Mouse (Mus musculus): ENCODE data around the gene Lrrc4.

Gene Lrrc4

DNA sequence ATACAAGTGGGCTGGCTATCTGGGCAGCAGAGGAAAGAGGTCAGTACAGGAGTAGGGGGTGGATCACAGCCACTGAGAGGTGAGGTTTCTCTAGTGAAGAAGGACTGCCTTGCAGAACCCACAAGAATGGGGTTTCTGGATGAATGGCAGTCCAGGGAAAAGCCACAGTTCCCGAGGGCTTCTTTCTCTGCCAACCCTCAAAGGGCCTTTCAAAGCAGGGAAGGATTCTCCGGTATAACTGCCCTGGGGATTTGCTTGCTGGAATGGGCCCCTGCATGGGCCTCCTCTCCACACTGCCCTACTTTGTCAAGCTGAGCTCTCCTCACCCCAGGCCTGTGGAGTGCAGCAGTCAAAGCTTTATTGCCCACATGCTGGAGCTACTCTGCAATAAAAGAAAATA, 22.1 kb upstream of the Lrrc4 start:
- DNase-seq, result no peak

DNA sequence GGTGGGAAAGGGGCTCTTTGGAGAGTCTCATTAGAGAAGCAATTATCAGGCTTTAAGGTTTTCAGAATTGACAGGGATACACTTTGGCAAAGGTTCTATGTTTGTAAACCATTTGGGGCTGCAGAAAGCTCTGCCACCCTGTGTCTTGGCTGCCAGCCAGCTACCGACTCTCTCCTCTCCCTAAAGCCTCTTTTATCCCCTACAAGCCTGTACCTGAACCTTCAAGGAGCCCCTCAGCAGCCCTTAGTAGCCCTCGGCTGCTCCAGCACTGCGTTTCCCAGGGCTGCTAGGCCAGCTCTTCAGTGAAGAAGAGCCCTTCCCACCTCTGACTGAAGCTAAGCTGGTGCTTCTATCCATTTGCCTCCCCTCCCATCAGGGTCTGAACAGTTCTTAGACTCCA, 21.6 kb upstream of the Lrrc4 start:
- DNase-seq, result no peak

DNA sequence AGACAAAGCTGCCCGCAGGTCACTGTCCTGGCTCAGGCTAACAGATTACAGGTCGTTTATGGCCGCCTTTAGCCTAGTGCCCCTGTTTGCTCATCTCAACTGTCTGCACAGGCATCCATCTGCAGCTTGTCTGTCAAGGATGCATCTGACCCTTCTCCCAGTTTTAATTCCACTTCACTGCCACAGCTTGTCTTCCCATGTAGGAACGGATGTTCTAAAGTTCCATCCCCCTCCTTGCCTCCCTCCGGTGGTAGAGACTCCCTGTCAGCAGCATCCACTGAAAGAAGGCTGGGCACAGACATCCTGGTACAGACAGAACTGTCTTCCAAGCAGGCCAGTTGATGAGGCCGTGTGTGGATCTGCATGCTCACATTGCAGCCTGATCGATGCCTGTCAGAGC, 20.8 kb upstream of the Lrrc4 start:
- no peak for DNase-seq

DNA sequence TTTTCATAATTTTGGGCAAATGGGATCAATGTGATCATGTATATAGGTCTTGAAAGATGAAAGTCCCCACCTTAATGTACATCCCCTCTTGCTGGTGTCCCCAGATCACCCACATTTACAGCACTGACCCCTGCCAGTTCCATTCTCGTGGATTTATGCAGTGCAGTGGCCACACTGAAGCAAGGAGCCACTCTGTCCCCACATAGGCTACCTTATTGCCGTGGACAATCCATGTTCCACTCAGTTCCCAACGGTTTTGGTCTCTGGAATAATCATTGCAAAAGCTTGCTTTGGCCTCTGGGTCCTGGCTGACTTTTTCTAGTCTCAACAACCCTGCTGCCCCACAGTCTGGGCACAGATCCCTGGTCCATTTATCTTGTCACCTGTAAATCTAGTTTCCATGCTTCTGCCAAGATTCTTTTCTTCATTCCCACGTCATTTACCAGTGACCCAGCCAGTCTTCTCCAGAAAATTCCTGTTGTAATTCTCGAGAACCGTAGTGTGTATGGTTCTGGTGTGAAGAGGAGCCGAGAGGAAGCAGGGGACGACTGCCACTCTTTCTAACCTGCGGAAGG, 18.9 kb upstream of the Lrrc4 start:
- no peak for DNase-seq

DNA sequence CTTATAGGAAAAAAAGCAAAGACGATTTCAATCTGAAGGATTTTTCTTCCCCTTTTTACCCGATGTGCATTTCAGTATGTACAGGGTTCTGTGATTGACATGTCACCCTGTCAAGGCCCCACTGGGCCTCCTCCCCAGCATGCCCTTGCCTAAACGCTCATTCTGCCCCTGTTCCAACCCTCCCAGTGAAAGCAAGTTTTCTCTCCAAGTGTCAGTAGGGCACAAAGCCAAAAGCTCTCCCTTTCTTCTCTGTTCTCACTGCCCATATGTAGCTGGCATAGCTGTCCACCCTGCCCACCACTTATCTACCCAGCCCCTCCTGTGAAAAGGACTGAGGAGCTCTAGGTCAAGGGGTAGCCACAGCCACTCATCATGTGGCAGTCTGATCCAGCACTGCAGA, 17.8 kb upstream of the Lrrc4 start:
- no peak for DNase-seq

DNA sequence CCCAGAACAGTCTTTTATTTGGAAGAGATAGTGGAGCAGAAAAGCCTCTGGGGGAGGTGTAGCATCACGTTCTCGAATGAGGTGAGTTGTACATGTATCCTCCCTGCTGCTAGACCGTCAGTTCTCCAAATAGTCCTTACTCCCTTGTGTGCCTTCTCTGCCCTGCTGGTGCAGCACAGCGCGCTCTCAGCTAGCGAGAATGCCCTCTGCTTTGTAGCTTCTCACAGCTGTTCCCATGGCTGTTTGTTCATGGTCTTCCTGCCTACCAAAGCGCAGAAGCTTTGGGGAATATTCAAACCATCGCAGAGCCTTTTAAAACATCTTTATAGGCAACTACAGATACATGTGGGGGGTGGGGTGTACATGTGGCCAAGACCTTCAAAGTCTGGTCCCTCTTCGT, 17.3 kb upstream of the Lrrc4 start:
- DNase-seq, result no peak

DNA sequence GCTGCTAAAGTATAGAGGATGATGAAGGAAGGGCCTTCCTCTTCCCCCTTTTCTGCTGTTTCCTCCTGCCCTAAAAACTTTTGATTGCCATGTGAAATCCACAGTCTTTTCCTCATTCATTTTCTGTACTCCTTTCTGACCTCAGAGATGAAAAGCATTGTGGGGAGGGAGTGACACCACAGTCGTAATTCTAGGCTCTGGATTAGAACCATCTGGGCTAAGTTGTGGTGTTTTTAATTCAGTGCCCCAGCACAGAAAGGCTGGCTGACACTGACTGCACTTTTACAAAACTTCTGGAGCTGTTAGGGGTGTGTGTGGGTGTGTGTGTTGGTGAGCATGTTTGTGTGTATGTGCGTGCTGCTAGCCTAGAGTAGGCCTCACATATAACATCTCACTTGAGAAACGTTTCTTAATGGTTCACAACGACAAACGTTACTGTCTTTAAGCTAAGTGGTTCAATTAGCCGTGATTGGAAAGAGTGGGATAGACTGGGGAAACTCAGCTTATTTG, 16.8 kb upstream of the Lrrc4 start:
- no peak for DNase-seq

DNA sequence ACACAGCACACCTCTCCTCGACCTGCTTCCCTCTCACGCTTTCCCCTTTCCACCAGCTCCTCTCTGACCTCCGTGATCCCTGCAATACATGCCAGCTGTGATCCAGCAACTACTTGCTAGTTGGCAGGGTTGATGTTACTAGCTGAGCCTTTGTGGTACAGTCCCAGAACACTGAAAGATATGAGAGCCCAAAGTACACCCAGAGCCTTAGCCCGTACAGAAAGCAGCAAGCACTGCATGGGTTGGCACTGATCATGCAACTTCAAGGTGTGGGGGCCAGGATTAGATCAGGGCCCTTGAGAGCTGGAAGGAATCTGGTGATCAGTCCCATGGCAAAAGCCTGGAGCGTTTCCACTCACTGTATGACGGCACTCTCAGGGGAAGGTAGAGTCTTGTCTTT, 16.1 kb upstream of the Lrrc4 start:
- DNase-seq, result no peak

DNA sequence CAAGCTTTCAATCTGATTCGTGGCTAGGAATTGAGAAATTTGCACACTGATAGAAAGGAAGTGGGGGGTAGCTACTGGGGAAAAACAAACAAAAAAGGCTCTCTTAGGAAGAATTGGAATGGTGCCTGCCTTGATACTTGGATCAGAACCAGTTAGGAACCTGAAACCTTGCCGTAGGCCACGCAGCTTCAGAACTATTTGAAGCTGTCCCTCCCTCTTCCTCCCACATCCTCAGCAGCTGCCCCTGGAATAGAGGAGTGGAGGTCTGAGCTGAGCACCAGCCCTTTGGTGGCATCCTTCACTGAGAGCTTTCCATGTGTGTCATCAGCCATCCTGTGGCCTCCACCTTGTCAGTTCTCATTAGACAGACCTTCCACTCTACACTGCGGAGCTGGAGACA, 14.1 kb upstream of the Lrrc4 start:
- no peak for DNase-seq

DNA sequence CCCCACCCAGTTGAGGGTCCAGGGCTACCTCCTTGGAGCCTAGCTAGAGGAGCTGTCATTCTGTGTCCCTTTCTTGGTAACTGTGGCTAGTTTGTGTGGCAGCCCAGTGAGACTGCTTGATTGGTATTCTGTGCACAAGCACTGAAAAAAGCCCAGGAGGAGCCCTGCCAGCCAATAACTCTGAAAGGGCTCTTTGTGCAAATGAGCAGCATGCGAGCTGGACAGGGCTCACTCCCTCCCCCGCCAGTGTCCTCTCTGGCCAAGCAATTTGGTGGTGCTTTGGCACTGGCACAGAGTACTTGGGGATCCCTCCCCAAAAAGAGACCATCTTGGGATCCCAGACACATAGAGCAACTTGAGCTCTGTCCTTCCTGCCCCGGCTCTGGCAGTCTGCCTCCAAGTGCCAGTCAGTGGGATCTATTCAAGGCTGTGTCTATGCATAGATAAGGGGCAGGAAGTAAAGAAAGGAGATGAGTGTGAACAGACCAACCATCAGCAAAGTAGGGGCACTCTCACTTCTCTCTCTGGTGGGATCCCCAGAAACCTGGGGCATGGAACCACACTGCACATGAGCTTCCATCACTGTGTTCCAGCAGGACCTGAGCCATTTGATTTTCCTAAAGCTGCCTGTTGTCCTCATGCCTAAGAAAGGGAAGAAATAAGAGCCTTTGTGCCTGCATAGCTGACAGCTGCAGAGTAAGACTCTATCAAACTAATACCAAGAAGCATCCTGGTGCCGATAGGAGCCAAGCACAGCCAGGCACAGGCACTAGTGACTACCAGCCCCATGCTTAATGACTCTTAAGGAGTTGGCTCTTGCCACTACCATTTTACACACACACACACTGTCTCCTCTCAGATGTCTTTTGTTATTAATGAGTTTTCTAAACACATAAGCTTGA, 11.1 kb upstream of the Lrrc4 start:
- no peak for DNase-seq

DNA sequence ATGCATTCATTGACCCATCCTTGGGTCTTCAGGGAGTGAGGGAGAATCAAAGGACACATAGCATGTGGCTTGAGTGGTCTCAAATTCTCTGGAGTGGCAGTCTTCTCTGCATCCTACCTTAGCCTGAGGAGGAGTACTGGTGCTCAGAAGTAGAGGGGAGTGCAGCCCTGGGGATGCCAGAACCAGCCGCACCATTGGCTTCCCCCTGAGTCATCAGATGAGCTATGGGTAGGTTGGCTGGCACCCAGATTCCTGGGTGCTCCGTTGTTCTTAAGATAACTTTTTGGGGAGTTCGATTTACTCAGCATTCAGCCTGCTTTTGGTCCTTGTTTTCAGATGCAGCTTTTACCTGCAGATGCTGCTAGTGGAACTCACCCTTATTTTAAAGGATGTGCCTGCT, 10.0 kb upstream of the Lrrc4 start:
- DNase-seq, result no peak

DNA sequence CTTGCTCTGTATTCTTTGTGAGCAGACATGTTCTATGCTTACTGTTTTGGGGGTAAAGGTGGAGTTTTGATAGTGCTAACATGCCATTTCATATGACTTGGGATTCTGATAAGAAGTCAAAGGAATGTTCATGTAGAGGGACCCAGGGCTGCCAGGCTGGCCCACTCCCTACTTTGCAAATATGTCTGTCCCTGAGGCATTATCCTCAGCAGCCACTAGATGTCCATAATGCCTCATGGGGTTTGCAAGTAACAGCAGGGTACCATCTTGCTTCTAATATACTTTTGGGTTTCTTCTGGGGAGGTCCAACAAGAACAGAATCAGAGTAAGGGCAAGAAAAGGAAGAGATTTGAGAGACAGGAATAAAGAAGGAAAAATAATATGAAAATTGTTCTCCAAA, 5.1 kb upstream of the Lrrc4 start:
- DNase-seq, result no peak

DNA sequence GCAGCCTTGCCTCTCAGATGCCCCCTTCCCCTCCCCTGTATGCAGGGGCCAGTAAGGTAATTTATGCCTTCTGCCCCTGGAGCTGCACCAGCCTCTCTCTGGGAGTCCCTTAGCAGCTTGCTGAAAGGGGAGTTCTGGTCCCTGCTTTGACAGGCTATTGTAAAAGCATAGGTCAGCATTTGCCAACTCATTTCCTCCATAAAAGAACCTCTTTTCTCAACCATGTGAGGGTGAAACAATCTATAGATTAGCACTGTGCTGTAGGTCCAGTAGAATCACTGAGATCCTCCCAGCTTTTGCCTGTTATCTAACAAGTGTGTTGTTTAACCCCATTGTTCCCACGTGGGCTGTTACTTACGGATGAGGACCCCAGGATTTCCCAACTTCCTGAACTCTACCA, 2.5 kb upstream of the Lrrc4 start:
- DNase-seq, result no peak

DNA sequence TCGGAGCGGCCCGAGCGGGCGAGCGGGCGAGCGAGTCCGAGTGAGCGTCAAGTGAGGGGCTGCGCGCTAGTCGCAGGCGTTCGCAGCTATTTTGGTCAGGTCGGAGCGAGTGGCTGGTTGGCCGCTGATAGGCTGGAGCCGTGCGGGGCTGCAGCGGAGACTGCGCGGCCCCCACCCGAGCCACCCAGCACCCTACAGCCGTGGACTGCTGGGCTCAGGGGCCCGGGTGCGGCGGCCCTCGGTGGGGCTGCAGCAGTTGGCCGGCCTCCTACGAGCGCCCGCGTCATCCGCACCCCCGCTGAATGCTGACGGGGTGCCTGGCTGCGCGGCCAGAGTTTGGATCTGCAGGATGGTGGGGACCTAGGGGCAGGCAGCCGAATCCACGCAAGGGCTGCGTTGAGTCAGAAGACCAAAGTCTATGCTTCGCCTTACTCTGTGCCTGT, 1.9 kb upstream of the Lrrc4 start:
- DNase-seq, result no peak

DNA sequence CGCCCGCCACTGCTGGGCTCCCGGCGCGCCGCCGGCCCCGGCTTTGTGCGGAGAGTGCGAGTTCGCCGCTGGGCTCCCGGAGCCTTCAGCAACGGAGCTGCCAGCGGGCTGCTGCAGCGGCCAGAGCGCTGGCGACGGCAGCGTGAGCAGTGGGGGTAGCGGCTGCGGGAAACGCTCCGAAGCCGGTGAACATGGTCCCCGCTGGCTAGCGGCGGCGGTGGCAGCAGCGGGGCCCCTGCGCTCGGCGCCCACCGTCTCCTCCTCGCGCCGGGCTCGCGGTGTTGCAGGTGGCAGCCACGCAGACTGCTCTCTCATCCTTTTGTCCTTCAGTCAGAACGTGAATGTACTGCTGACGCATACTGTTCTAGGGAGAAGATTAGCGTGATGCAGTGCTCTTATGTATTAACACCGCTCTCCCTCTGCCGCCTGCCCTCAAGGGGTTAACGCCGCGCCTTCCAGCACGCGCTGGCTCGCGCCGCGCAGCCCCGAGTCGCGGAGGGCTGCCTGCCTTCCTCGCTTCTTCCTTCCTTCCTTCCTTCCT, 1.3 kb upstream of the Lrrc4 start:
- no peak for DNase-seq

DNA sequence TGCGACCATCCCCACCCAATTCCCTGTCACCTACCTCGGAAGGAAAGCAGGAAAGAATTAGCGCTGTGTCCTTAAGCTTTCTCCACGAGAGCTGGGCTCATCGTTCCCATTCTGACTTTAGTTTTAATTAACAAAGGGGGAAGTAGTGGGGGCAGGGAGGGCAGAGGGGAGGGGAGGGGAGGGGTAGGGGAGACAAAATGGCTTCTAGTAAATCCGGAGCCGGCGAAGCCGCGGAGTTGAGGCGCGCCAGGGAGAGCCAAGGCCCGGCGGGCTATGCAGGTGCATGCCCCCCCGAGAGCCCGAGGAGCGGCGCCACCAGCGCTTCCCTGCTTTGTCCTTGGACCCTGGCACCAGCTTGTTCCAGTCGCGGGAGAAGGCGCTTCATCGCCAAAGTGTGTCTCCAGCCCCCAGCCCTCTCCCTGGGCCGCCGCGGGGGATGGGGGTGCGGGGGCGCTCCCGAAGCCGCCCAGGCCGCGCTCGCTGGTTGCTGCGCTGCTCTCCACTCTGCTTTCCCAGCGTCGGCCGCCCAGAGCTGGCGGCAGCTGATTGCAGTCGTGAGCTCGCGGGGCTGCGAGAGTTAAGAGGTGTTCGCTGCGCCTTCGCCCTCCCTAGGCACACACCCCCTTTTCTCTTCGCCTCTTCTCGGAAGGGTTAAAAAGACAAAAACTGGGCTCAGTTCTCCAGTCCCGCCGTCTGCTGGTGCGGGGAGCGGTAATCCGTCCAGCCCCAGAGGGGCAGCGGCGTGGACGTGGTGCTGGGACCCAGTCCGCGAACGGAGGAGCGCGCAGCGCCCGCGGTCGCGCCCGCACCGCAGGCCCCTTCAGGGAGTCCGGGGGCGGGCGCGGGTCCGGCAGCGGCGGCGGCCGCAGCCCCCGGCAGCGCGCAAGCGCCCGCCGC, 555 bp upstream of the Lrrc4 start:
- no peak for DNase-seq

DNA sequence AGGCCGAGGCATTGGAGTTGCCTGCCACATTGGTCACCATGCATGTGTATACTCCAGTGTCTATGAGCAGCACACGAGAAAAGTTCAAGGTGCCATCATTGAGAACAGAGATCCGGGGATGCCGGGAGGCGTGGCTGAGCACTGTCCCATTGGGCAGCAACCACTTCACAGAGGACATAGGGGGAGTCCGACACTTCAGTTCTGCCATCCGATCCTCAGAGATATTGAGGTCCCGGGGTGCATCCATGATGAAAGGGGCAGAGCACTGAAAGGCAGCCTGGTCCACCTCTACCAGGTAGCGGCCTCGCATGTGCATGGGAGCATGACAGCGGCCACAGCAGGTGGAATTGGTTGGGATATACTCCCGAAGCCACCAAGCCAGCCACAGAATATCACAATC, 1.2 kb downstream of the Lrrc4 start:
- no peak for DNase-seq

DNA sequence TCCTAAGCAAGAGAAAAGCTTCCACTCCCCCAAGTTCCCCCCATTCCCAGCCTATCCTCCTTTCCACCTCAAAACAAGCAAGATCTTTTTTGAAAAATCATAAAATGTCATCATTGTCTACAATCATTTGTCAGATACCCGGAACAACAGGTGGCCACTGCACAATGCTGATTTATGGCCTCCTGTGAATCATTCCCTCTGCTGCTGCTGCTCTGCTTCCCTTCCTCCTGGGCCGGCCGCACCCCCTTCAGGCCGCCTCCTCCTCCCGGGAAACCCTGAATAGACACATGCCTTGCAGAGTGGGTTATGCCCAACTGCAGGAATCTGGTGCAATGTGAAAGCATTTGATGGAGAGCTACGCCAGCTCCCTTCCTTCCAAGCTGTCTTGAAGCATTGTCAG, 3.0 kb downstream of the Lrrc4 start:
- no peak for DNase-seq

DNA sequence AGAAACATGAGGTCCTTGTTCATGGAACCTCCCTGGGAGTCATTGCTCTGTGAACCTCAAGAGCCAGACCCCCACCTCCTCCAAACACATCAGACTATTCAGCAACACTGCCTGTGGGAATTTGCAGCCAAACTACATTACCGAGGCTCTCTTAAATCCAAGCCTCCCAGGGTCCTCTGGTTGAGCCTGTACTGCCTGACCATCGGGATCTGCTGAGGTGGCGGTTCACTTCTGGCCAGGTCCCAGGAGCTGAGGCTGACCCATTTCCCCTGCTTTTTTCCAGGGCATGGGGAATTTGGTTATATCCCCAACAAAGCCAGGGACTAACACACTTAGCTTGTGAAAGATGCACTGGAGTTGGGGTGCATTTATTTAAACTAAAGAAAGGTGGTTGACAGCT, 4.0 kb downstream of the Lrrc4 start:
- no peak for DNase-seq

DNA sequence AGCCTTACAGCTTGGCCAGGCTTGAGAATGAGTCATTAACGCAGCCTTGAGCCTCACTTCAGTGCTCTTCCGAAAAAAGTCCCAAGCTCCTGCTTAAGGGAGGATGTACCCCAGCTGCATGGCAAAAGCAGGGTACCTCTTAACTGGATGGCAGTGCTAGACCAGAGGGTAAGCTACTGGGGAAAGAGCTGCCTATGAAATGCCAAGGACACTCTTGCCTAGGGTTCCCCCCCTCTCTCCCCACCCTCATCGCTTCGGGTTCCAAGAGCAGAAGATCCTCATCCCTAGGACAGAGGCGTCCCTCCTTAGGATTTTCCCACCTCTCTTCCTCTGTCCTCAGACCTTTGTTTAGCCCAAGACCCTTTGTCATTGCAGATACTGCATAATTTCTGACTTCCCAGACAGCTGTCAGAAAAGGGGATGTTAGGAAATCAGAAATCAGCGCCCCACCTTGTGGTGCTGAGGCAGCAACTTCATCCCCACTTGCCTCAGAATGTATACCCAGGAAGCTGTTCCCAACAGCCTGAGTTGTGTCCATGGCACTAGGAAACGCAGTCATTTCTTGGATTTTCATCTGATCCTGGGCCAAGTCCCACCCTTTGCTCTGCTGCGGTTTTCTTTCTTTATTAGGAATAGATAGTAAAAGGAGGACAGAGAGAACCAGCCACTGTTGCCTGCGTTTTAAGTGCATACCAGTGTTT, 4.7 kb downstream of the Lrrc4 start:
- no peak for DNase-seq

DNA sequence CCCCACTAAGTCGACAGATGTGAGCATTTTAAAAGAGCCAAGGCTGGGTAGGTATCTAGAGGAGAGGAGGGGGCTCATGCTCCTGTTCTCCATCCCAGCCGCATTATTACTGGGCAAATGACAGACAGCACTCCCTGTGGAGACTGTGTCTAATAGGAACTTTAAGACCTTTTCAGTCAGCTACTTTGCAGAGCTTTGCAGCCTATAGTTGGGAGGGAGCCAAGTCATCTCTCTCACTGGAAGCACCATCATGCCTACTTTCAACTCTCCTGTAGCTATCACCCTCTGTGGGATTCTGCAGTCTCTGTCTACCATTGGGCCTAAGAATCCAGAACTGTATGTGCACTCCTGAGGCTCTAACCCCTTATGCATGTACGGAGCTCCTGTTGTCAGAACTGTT, 5.7 kb downstream of the Lrrc4 start:
- no peak for DNase-seq

DNA sequence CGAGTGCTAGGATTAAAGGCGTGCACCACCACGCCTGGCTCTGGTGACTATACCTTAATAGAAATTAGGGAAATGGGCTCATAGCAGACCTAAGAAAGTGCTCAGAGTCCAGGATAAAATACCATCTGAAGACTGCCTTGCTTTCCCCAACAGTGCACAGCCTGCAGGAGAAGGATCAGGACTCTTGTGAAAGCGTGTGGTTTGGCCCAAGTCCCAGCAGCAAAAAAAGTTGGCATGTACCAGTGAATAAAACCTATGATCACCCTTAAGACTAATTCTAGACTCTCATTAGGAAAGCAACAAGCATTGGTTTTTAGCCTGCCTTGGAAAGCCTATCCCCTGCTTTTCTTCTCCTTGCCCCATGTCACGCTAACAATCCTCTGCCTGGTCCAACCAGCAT, 7.7 kb downstream of the Lrrc4 start:
- no peak for DNase-seq

DNA sequence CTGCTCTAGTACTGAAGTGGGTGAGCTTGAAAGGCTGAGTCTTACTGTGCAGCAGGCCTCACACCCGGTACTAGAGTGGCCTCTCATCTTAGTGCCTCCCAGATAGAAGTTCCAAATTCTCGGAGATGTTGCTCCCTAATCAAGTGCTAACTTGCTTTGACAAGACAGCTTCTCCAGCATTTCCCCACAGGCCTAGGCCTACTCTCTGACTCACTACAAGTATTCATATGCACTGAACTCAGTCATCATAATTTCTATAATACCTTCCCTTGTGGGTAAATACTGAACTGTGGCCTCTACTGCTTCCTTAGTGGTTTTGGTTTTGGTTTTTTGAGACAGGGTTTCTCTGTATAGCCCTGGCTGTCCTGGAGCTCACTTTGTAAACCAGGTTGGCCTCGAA, 8.2 kb downstream of the Lrrc4 start:
- DNase-seq, result no peak

All from kidney, adult 9 months (tissue).